Mouse (Mus musculus) embryo, embryonic 9.5 days (tissue): ENCODE measurements at regions not wholly inside any gene's neighbourhood (a gene's known extent, or its start where the extent isn't known, plus 50 kb on each side); places are given as distances from the start of the nearest gene placed in this dataset.

Source experiments
- DNase-seq: peaks from one replicate; pipeline ENCODE4 v3.0.0-alpha.2; 2017; ENCODE audit errors: extremely low spot score

DNA sequence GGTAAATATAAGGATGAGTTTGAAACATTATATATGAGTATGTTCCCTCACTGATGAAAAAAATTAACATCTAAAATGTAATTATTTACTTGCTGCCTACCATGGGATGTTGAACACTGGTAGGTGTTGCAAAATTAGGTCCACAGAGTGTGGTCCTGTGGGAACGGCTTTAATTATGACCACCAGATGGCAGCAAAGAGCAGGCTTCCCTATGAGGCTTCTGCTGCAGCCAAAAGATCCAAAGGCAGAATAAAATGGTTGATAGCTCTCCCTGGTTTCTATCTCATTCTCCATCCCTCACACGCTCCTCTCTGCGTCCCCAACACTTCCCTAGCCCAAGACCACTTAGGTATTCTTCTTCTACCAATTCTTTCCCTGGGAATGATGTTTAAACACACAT lies 54.6 kb upstream of the Cit start:
- peak; percentile 52 for DNase-seq
